Mouse (Mus musculus) liver, postnatal 0 days (tissue): Measurements from ENCODE around the gene Rgs4.

ENCODE experiments used
- CTCF ChIP-seq: sonication (generic); IDR thresholded peaks from 2 replicates; pipeline ENCODE4 v1.5.1; 2016; ENCODE audit warnings: antibody characterized with exemption, low read depth
- EP300 ChIP-seq: IDR thresholded peaks from 2 replicates; pipeline ENCODE4 v1.6.1; 2016; ENCODE audit warnings: antibody characterized with exemption, low read depth, mild to moderate bottlenecking

GRCm38 (mm10) chr1:169737231-169737630 is 10.2 kb downstream of the Rgs4 start:
- TF ChIP-seq CTCF (no peak), EP300 (no peak)
